Mouse (Mus musculus) stomach, postnatal 0 days (tissue): ENCODE data around the gene 2610528J11Rik.

Source experiments
- CTCF ChIP-seq: IDR thresholded peaks from 2 replicates; pipeline ENCODE4 v1.5.1; 2016; ENCODE audit warnings: antibody characterized with exemption, low read depth, mild to moderate bottlenecking, moderate library complexity
- EP300 ChIP-seq: optimal IDR thresholded peaks from 2 replicates; pipeline ENCODE3; 2016; ENCODE audit warnings: antibody characterized with exemption

DNA sequence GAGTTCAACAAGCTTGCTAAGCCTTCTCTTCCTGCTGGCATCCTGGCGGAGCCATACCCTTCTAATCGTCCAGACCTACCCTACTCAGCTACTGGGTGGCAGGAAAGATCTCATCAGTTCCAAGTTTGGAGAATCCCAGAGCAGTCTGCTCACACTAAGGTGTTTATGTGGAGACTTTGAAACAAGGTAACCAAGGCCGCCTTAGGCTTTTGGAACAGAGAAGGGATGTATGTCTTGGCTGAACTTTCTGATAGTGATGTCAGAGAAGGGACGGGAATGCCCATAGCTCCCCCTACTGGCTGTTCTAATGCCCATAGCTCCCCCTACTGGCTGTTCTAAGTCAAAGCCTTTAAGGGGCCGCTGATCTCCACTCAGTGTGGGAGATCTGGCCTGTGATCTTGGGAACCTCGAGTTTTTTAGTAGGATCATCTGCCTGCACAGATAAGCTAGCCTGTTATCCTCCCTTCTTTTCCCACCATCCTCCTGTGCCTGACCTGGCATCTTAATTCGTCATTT lies 39.4 kb downstream of the 2610528J11Rik start:
- TF ChIP-seq EP300 (no peak), CTCF (peak; percentile 99)
